Mouse (Mus musculus): ENCODE measurements around the gene Psma6. TPM values are rescaled to one million over a fixed set of nuclear protein-coding genes. Genes with fewer than 3 reads are reported as not detected.

Psma6 gene
- total RNA-seq, 2 experiments from 2014 or later, result 150 to 157 TPM

GRCm38 (mm10) chr12:55456893-55457292 is 72.9 kb downstream of the Psma6 start:
- no peak for DNase-seq (ENCODE audit: low spot score)
- intact Hi-C loops (cut with DNase I), result no loop called here

- intact Hi-C loops (cut with DNase I), result no loop called here
These were observed 75.7 kb downstream of the Psma6 start for GRCm38 (mm10) chr12:55459739-55460138.

GRCm38 (mm10) chr12:55460900-55461299 is 76.9 kb downstream of the Psma6 start:
- intact Hi-C loops (cut with DNase I), result no loop called here
- no peak for DNase-seq (ENCODE audit: low spot score)

More at GRCm38 (mm10) chr12:55459739-55460138, 75.7 kb downstream of the Psma6 start:
- DNase-seq (ENCODE audit: low spot score), result no peak

GRCm38 (mm10) chr12:55461767-55462166 is 77.7 kb downstream of the Psma6 start:
- no peak for DNase-seq (ENCODE audit: low spot score)
- intact Hi-C loops (cut with DNase I), result loop anchor here (2.0 kb wide), 1 partner anchor 15 kb away; no protein-coding TSS in a partner anchor

- no peak for DNase-seq (ENCODE audit: low spot score)
- intact Hi-C loops (cut with DNase I), result loop anchor here (2.0 kb wide), 1 partner anchor 16 kb away; no protein-coding TSS in a partner anchor
These were observed 78.4 kb downstream of the Psma6 start for GRCm38 (mm10) chr12:55462456-55462855.

GRCm38 (mm10) chr12:55463087-55463486 is 79.1 kb downstream of the Psma6 start:
- intact Hi-C loops (cut with DNase I), result loop anchor here (2.0 kb wide), 1 partner anchor 16 kb away; no protein-coding TSS in a partner anchor

GRCm38 (mm10) chr12:55463992-55464845 is 80.2 kb downstream of the Psma6 start:
- no peak for DNase-seq (ENCODE audit: low spot score)
- intact Hi-C loops (cut with DNase I), result loop anchor here (2.0 kb wide), 1 partner anchor 17 kb away; no protein-coding TSS in a partner anchor

More at GRCm38 (mm10) chr12:55463087-55463486, 79.1 kb downstream of the Psma6 start:
- no peak for DNase-seq (ENCODE audit: low spot score)

GRCm38 (mm10) chr12:55464846-55465361 is 80.9 kb downstream of the Psma6 start:
- intact Hi-C loops (cut with DNase I), result no loop called here
- DNase-seq (ENCODE audit: low spot score), result no peak

- no peak for DNase-seq (ENCODE audit: low spot score)
- intact Hi-C loops (cut with DNase I), result no loop called here
These were observed 81.5 kb downstream of the Psma6 start for GRCm38 (mm10) chr12:55465401-55465983.

- no peak for DNase-seq (ENCODE audit: low spot score)
- intact Hi-C loops (cut with DNase I), result no loop called here
These were observed 82.2 kb downstream of the Psma6 start for GRCm38 (mm10) chr12:55466088-55466701.

GRCm38 (mm10) chr12:55466816-55467215 is 82.8 kb downstream of the Psma6 start:
- no peak for DNase-seq (ENCODE audit: low spot score)
- intact Hi-C loops (cut with DNase I), result no loop called here

- intact Hi-C loops (cut with DNase I), result no loop called here
- no peak for DNase-seq (ENCODE audit: low spot score)
These were observed 83.5 kb downstream of the Psma6 start for GRCm38 (mm10) chr12:55467331-55468180.

Other genes starting within 250 kb of the Psma6 start
- gene Srp54b, start 229.1 kb upstream of the Psma6 start, total RNA-seq (2021), result 10 to 100 TPM; 41.0 to 43.4 TPM
- 1 to 10 TPM in 1 of 2 experiments, not detected in 1; 3.8 TPM for gene 1700047I17Rik2, start 184.6 kb upstream of the Psma6 start, total RNA-seq (2021)
- 10 to 100 TPM; 25.3 to 25.7 TPM for gene Srp54c, start 154.1 kb upstream of the Psma6 start, total RNA-seq (2021)
- 1 to 10 TPM; 9.1 to 9.5 TPM for gene 1110008L16Rik, start 84.6 kb upstream of the Psma6 start, total RNA-seq (2021)
- 1 to 10 TPM; 8.3 to 9.3 TPM for gene Ppp2r3c, start 81.2 kb upstream of the Psma6 start, total RNA-seq (2021)
- gene Nfkbia, start 108.4 kb downstream of the Psma6 start, total RNA-seq (2021), result 10 to 100 TPM; 40.8 to 42.7 TPM
- gene Aldoart2, start 181.0 kb downstream of the Psma6 start, total RNA-seq (2021), result not detected
- gene Insm2, start 215.2 kb downstream of the Psma6 start, total RNA-seq (2021), result not detected